Mouse (Mus musculus): Measurements from ENCODE around the gene Lama2.
A peak's percentile ranks its signal among the peaks of the same experiment; 100 is the strongest.

Gene Lama2

GRCm38 (mm10) chr10:27188630-27189365 lies 430.8 kb downstream of the Lama2 start:
- no peak for DNase-seq (ENCODE audit: low spot score)

GRCm38 (mm10) chr10:27184185-27184584 lies 435.4 kb downstream of the Lama2 start:
- DNase-seq (ENCODE audit: low spot score), result no peak

- DNase-seq (ENCODE audit: low spot score), result no peak
Measured at GRCm38 (mm10) chr10:27174271-27174670, 445.3 kb downstream of the Lama2 start.

GRCm38 (mm10) chr10:27164738-27165137 lies 454.8 kb downstream of the Lama2 start:
- no peak for DNase-seq (ENCODE audit: low spot score)

GRCm38 (mm10) chr10:27162364-27162763 lies 457.2 kb downstream of the Lama2 start:
- DNase-seq (ENCODE audit: low spot score), result no peak

DNA sequence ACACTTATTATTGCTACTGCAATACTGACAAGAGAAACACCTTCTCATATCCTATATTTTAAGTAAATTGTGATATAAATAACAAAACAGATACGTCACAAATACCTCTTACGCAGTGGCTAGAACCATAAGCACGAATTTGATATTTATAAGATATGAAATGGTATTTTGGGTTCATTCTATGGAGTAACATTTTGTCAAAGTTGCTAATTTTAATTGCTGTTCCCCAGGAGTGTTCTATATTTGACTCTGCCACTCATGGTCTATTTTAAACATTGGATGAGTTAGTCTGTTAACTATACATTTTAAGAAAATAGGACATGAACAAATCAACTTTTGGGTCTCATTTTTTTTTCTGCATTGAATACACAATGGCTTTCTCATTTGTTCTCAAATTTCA lies 469.3 kb downstream of the Lama2 start:
- no peak for DNase-seq (ENCODE audit: low spot score)

DNA sequence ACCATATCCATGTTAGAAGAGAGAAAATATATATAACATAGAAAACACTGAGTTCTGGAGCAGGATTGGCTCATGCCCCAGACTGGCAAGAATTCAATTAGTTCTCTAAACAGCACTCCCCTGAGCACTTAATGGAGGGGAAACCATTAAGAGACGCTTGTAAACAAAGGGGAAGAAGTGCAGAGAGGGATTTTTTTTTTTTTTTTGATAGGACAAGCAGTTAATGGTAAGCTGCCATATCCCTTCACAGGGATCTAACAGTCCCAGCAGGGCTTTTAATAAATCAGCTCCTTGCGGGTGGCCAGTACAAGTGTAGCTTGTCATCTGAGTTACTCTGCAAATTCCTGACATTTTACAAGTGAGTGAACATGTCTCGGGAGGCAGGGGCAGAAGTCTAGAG lies 479.1 kb downstream of the Lama2 start:
- no peak for DNase-seq (ENCODE audit: low spot score)

GRCm38 (mm10) chr10:27135768-27136167 lies 483.8 kb downstream of the Lama2 start:
- DNase-seq (ENCODE audit: low spot score), result no peak

- peak; percentile 42 for DNase-seq (ENCODE audit: low spot score)
Measured at GRCm38 (mm10) chr10:27133135-27133534, 486.4 kb downstream of the Lama2 start.

DNA sequence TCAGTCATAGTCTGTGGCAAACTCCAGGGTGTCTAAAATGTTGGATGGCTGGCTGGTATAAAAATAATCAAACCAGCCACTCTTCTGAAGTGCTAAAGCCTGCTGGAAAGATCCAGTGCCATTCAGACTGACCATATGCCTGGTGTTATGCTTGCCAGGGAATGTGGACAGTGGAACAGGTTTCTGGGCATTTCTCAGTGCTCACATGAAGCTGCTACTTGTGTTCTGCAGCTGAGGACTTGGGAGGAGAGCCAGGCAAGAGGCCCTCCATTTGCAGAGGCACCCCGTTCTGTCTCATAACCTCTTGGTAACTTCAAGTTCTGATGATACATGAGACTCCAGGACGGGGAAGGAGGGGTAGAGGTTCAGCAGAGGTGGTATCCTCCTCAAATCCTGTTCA lies 492.1 kb downstream of the Lama2 start:
- no peak for DNase-seq (ENCODE audit: low spot score)

DNA sequence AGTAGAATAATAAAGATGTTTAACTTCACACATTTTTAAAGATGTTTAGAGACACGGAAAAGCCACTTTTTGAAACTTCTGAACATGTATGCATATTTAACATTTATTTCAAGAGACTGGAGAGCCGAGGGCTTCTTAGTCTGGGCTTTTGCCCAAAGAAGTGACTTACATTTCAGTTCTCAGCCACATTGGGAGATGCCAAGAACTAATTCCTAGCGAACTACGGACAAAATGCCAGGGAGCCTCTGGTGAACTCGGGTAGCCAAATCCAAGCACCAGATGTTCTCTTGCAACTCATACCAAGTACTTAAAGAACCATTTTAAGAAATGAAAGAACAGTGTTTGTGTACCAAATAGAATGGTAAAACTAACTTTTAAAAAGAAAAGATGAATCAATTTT lies 495.8 kb downstream of the Lama2 start:
- no peak for DNase-seq (ENCODE audit: low spot score)

DNA sequence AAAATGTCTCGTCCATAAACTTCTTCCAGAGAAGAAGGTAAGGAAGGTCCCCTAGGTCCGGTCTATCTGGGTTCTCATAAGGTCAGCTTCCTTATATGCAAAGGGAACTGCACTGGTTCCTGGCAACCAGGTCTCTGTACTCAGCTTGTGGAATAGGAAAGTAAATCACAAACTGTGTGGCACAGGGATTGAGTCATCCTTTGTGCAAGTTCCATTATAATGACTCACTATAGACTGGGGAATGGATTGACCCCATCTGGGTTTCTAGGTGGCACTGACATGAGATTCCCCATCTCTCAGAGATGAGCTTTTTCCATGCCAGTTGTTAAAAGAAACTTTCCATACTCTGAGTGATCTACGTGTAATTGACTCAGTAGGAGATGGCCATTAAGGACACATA lies 501.7 kb downstream of the Lama2 start:
- no peak for DNase-seq (ENCODE audit: low spot score)

- no peak for DNase-seq (ENCODE audit: low spot score)
Measured at GRCm38 (mm10) chr10:27116938-27117647, 502.5 kb downstream of the Lama2 start.

- DNase-seq (ENCODE audit: low spot score), result no peak
Measured at GRCm38 (mm10) chr10:27114131-27114530, 505.4 kb downstream of the Lama2 start.

DNA sequence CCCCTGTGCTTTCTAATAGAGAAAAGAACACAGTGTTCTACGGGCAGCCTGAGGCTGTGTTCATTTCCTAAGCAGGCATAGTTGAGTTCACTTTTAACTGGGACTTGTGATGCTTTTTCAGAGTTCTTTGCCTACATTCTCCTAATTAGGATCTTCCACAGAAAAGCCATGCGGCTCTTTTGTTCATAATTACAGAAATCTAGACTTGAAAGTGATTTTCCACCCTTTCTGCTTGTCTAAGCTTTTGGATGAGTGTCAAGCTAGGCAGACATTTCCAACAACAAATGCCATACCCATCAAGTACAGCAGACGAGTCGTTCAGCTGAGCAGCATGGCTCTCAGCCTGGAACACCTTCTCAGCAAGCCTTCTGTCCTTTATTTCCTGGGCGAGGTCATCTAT lies 515.7 kb downstream of the Lama2 start:
- no peak for DNase-seq (ENCODE audit: low spot score)

- DNase-seq (ENCODE audit: low spot score), result no peak
Measured at GRCm38 (mm10) chr10:27101800-27102353, 517.7 kb downstream of the Lama2 start.

- no peak for DNase-seq (ENCODE audit: low spot score)
Measured at GRCm38 (mm10) chr10:27077113-27077512, 542.4 kb downstream of the Lama2 start.

DNA sequence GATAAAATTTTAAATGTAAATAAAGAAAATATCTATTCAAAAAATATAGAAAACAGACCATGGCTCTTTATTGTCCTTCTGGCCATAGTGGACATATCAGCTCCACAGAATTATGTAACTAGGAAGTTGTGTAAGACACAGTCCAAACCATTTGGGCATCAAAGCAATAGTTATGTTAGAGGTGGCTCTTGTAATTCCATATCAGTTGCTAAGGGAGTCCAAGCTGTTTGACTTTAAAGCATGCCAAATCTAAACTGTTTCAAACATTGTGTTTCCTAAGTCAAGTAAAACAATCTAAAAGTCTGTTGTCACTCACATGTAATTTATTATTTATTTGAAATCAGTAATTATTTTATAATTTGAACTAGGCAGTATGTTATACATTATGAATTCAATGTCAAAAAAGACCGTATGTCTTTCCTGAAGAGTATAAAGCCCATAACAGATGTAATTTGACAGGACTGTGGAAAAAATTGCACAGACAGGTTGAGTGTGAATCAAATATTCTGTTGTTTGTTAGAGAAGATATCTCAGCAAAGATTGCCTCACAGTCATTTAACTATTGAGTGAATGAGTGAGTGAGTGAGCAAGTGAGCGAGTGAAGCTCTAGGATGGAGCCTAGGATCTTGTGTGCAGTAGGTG lies 550.6 kb downstream of the Lama2 start:
- DNase-seq (ENCODE audit: low spot score), result no peak

DNA sequence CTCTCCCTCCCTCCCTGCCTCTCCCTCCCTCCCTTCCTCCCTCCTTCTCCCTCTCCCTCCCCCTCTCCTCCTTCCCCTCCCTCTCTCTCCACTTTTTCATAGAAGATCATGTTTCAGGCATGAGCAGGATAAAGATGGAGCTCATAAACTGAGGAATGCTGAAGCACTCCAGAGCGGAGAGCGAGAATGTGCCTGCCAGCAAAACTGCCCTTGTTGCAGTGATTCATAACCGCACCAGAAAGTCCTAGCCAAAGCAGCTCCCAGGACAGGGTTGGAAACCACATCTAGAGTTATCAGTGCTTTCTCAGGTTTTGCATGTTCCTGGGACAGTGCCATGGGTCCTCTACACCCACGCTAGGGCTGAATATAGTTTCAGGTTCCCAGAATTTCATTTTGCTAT lies 555.9 kb downstream of the Lama2 start:
- DNase-seq (ENCODE audit: low spot score), result no peak

GRCm38 (mm10) chr10:27054488-27054887 lies 565.1 kb downstream of the Lama2 start:
- DNase-seq (ENCODE audit: low spot score), result no peak

- DNase-seq (ENCODE audit: low spot score), result no peak
Measured at GRCm38 (mm10) chr10:27047196-27047595, 572.4 kb downstream of the Lama2 start.

DNA sequence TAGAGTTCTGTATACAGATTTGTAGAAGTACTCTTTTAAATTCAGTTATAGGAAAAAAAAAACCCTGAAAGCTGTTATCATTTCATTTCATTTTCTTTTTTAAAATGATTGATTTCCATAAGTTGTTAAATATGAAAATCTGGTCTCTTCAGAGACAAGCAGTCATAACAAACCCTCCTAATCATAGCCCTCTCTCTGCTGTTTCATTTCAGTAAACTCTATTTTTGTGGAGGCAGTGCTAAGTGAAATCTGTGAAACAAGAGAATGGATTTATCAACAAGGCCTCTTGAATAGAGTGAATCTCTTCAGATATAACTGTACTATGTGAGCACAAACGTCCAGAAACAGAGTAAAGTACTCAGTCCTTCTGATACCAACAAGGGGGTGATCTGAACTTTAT lies 577.7 kb downstream of the Lama2 start:
- no peak for DNase-seq (ENCODE audit: low spot score)

DNA sequence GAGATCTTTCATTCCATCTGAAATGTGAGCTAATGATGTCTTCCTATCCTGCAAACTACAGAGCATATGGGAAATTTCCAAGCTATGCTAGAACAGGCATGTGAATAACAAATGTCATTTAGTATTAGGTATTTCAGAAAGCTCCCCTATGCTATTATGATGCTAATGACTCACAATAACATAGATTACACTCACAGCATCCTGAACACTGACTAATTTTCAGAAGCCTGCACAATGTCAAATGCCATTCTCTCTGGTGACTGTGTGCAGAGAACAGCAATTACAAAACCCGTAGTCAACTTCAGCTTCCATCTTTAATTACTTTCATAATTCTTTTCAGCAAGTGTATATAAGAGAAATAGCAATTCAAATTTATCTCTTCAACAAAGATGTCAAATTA lies 596.9 kb downstream of the Lama2 start:
- no peak for DNase-seq (ENCODE audit: low spot score)

All from lung, postnatal 25 days (tissue).